Mouse (Mus musculus): ENCODE results near the gene Lpar2. TPM values are rescaled to one million over a fixed set of nuclear protein-coding genes. Genes with fewer than 3 reads are reported as not detected.

Gene Lpar2
- 1.9 and 2.2 TPM in 2 replicates for polyA plus RNA-seq (2012; rRNA removed)

GRCm38 (mm10) chr8:69822386-69823191 is at the start of gene Lpar2:
Lpar2 (plus strand) TSS chr8:69822429.

GRCm38 (mm10) chr8:69774503-69775148 is 47.6 kb upstream of the Lpar2 start, which contains the start of gene Gm20422:
Gm20422 (minus strand) TSS chr8:69774886.

GRCm38 (mm10) chr8:69790773-69791367 is 31.4 kb upstream of the Lpar2 start, which contains the start of the genes Atp13a1 and Zfp866:
Atp13a1 (plus strand) TSS chr8:69791163.
Zfp866 (minus strand) TSS chr8:69791178.

GRCm38 (mm10) chr8:69808094-69808863 is 13.9 kb upstream of the Lpar2 start, which contains the start of gene Gmip:
Gmip (plus strand) TSS chr8:69808679.

GRCm38 (mm10) chr8:69832298-69832853 is 10.1 kb downstream of the Lpar2 start, which contains the start of gene Pbx4:
Pbx4 (plus strand) TSS chr8:69832491.

Other genes starting within 250 kb of the Lpar2 start
- gene Zfp868, start 196.9 kb upstream of the Lpar2 start, polyA plus RNA-seq (2012; rRNA removed), result 2.2 and 3.1 TPM in 2 replicates
- 0.31 and 0.55 TPM in 2 replicates for gene Zfp964, start 167.9 kb upstream of the Lpar2 start, polyA plus RNA-seq (2012; rRNA removed)
- gene Zfp869, start 111.7 kb upstream of the Lpar2 start, polyA plus RNA-seq (2012; rRNA removed), result 0.57 and 1.5 TPM in 2 replicates
- gene Zfp963, start 72.5 kb upstream of the Lpar2 start, polyA plus RNA-seq (2012; rRNA removed), result 1.5 and 2.0 TPM in 2 replicates
- gene Gm20422, start 47.5 kb upstream of the Lpar2 start, polyA plus RNA-seq (2012; rRNA removed), result 1.3 TPM in 1 of 2 replicates, not detected in the other
- 106 and 109 TPM in 2 replicates for gene Atp13a1, start 31.3 kb upstream of the Lpar2 start, polyA plus RNA-seq (2012; rRNA removed)
- 5.6 and 5.8 TPM in 2 replicates for gene Zfp866, start 31.3 kb upstream of the Lpar2 start, polyA plus RNA-seq (2012; rRNA removed)
- 48.5 and 52.0 TPM in 2 replicates for gene Gmip, start 13.8 kb upstream of the Lpar2 start, polyA plus RNA-seq (2012; rRNA removed)
- 1.6 and 2.9 TPM in 2 replicates for gene Pbx4, start 10.1 kb downstream of the Lpar2 start, polyA plus RNA-seq (2012; rRNA removed)
- 0.09 and 0.23 TPM in 2 replicates for gene Cilp2, start 65.3 kb downstream of the Lpar2 start, polyA plus RNA-seq (2012; rRNA removed)
- 2.8 and 4.3 TPM in 2 replicates for gene Tssk6, start 79.8 kb downstream of the Lpar2 start, polyA plus RNA-seq (2012; rRNA removed)
- gene Ndufa13, start 80.1 kb downstream of the Lpar2 start, polyA plus RNA-seq (2012; rRNA removed), result 148 and 213 TPM in 2 replicates
- gene Yjefn3, start 80.3 kb downstream of the Lpar2 start, polyA plus RNA-seq (2012; rRNA removed), result 3.3 and 6.2 TPM in 2 replicates
- gene Gatad2a, start 174.0 kb downstream of the Lpar2 start, polyA plus RNA-seq (2012; rRNA removed), result 72.8 and 80.7 TPM in 2 replicates
- 99.7 and 112 TPM in 2 replicates for gene Mau2, start 220.3 kb downstream of the Lpar2 start, polyA plus RNA-seq (2012; rRNA removed)
- 9.0 and 10.1 TPM in 2 replicates for gene Sugp1, start 220.4 kb downstream of the Lpar2 start, polyA plus RNA-seq (2012; rRNA removed)

Data from colon, adult 2 months (tissue).